Mouse (Mus musculus) heart, embryonic 14.5 days (tissue): ENCODE data around the gene Teddm3. TPM values are rescaled to one million over a fixed set of nuclear protein-coding genes. Genes with fewer than 3 reads are reported as not detected.
"Not testable (repeated sequence)": the region's sequence is repeated elsewhere in the genome, so short reads cannot be mapped to it uniquely, and the experiment has no call there.

Experiments used
- ATAC-seq: fragments of 200-750 bp; cut with Nextera tagmentation; 2 replicates; pipeline ENCODE4 v1.8.0; 2017; ENCODE audit warnings: low read depth, moderate TSS enrichment; ENCODE audit not compliant: insufficient number of reproducible peaks, insufficient read depth, low FRiP score
- H3K27ac ChIP-seq, 2 experiments: fragments of 200-500 bp in 1 of 2; fragments of 300-500 bp in 1 of 2; sonication (generic) in 1 of 2; replicated peaks in 1 of 2; 2 replicates each; pipeline ENCODE4 v1.5.1; 2012 to 2014; ENCODE audit warnings: low read depth in 2 of 2, low read length in 2 of 2, control low read depth in 1 of 2, mild to moderate bottlenecking in 1 of 2, mixed read lengths in 1 of 2; ENCODE audit not compliant: control insufficient read depth in 1 of 2, insufficient read depth in 1 of 2
- H3K27me3 ChIP-seq: fragments of 300-500 bp; sonication (generic); 2 replicates; pipeline ENCODE4 v1.6.1; 2014; ENCODE audit warnings: mild to moderate bottlenecking, low read length, control low read depth; ENCODE audit not compliant: control insufficient read depth, insufficient read depth
- H3K36me3 ChIP-seq: fragments of 300-500 bp; sonication (generic); 2 replicates; pipeline ENCODE4 v1.6.1; 2014; ENCODE audit warnings: mild to moderate bottlenecking, control low read depth, low read length, mixed read lengths; ENCODE audit not compliant: control insufficient read depth, insufficient read depth
- H3K4me1 ChIP-seq, 2 experiments: fragments of 200-500 bp in 1 of 2; fragments of 300-500 bp in 1 of 2; sonication (generic) in 1 of 2; 2 replicates each; pipeline ENCODE4 v1.6.1; 2012 to 2014; ENCODE audit warnings: low read length in 2 of 2, control low read depth in 1 of 2, mixed read lengths in 1 of 2; ENCODE audit not compliant: control insufficient read depth in 2 of 2, insufficient read depth in 2 of 2
- H3K4me2 ChIP-seq: fragments of 300-500 bp; sonication (generic); 2 replicates; pipeline ENCODE4 v1.6.1; 2014; ENCODE audit warnings: mild to moderate bottlenecking, low read length
- H3K4me3 ChIP-seq, 2 experiments: fragments of 200-500 bp in 1 of 2; fragments of 300-500 bp in 1 of 2; sonication (generic) in 1 of 2; 2 replicates each; pipeline ENCODE4 v1.5.1; 2012 to 2014; ENCODE audit warnings: low read length in 2 of 2, mild to moderate bottlenecking in 2 of 2, control low read depth in 1 of 2, low read depth in 1 of 2, moderate library complexity in 1 of 2; ENCODE audit not compliant: control insufficient read depth in 1 of 2, insufficient read depth in 1 of 2
- H3K9ac ChIP-seq: fragments of 300-500 bp; sonication (generic); 2 replicates; pipeline ENCODE4 v1.6.1; 2014; ENCODE audit warnings: mild to moderate bottlenecking, low read length
- H3K9me3 ChIP-seq: fragments of 300-500 bp; sonication (generic); 2 replicates; pipeline ENCODE4 v1.6.1; 2016; ENCODE audit warnings: low read length, control low read depth; ENCODE audit not compliant: control insufficient read depth
- whole genome bisulfite sequencing: fragments of 180-500 bp; shearing (Covaris S2); extraction: QIAGEN DNeasy Blood & Tissue Kit; methylation state at CpG from one replicate; pipeline ENCODE4 v1.1.7; 2014; 5-methylcytosine and 5-hydroxymethylcytosine counted together
- polyA plus RNA-seq: library from polyadenylated mRNA; unstranded; fragments of >200 nt; fragmentation: Nextera tagmentation; extraction: Ambion mirVana; gene quantifications from 2 replicates; pipeline ENCODE4 v1.2.1, GENCODE M21; 2014

Teddm3 gene
- not detected in 2 replicates for polyA plus RNA-seq

- no CpG with 5 or more reads among the region's 2 CpGs for WGBS
- not testable (repeated sequence) for H3K4me3 ChIP-seq, H3K9ac ChIP-seq, H3K36me3 ChIP-seq, ATAC-seq, H3K27me3 ChIP-seq, H3K4me1 ChIP-seq, H3K27ac ChIP-seq, H3K9me3 ChIP-seq, H3K4me2 ChIP-seq
Measured at GRCm38 (mm10) chr16:21153900-21154299, at the start of gene Teddm3. TSS of gene Teddm3 (minus strand) at chr16:21154000.

- H3K27ac ChIP-seq, result no peak overlapping the region
- no peak overlapping the region for H3K4me2 ChIP-seq
- H3K4me1 ChIP-seq, result peaks cover 12 to 17% of the 10 kb centered on the region in 2 experiments
- ATAC-seq, result no peak
- WGBS, result 87% methylated on average over 4 of the region's 4 CpGs
- no peaks in the 10 kb centered on the region for H3K27me3 ChIP-seq
- H3K9ac ChIP-seq, result no peak overlapping the region
- no peaks in the 10 kb centered on the region for H3K9me3 ChIP-seq
- H3K36me3 ChIP-seq, result no peaks in the 10 kb centered on the region
- H3K4me3 ChIP-seq, result no peak overlapping the region
Measured at GRCm38 (mm10) chr16:21202731-21203130, 48.9 kb upstream of the Teddm3 start.

GRCm38 (mm10) chr16:21199426-21199825, 45.6 kb upstream of the Teddm3 start:
- H3K9me3 ChIP-seq, result no peaks in the 10 kb centered on the region
- no peak for ATAC-seq
- H3K9ac ChIP-seq, result no peak overlapping the region
- H3K27me3 ChIP-seq, result no peaks in the 10 kb centered on the region
- H3K4me2 ChIP-seq, result no peak overlapping the region
- H3K36me3 ChIP-seq, result no peaks in the 10 kb centered on the region
- H3K4me1 ChIP-seq, result peaks cover 0 to 2% of the 10 kb centered on the region in 2 experiments; a peak in 1 of 4 replicates
- no peak overlapping the region for H3K4me3 ChIP-seq
- H3K27ac ChIP-seq, result no peak overlapping the region
- 41% methylated on average over 8 of the region's 8 CpGs for whole genome bisulfite sequencing

DNA sequence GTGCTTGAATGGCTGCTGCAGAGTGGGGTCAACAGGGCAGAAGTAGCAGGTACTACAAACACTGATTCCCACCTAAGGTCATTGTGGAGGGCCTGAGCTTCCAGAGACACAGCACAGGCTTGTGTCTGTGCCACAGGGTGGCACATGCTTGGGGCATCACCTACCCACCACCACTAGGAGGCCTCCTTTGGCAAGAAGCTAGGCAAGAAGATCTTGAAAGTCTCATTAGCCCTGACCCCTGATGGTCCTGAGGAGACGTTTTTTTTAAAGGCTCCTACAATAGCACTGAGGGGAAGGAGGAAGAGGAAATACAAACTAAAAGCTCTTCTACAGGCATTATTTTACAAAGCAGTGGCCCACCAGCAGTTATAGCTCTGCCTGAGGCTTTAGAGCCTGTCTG, 44.7 kb upstream of the Teddm3 start:
- Histone ChIP-seq H3K9ac (no peak overlapping the region), H3K4me2 (no peak overlapping the region), H3K4me1 (peaks cover 0 to 2% of the 10 kb centered on the region in 2 experiments; a peak in 1 of 4 replicates), H3K36me3 (no peaks in the 10 kb centered on the region), H3K9me3 (no peaks in the 10 kb centered on the region), H3K4me3 (no peak overlapping the region), H3K27ac (no peak overlapping the region), H3K27me3 (no peaks in the 10 kb centered on the region)
- WGBS, result 0% methylated on average over 1 of the region's 1 CpGs
- ATAC-seq, result no peak

DNA sequence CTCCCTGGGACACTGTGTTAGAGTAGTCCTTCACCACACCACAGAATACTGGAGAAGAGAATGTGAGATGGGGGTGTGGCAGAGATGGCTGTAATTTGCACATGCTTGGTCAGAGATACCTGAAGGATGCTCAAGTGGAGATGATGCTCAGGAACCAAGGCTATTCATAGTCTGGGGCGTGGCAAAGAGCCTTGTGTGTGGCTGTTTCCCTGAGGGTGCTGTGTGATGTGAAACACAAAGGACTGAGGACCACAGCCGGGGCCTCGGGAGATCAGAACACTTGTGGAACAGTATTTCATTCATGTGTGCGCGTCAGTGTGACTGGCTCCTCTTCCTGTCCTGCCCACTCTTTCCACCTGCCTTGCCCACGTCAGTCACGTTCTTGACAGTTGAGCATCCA, 44.2 kb upstream of the Teddm3 start:
- 86% methylated on average over 7 of the region's 7 CpGs for WGBS
- no peak for ATAC-seq
- H3K9me3 ChIP-seq, result no peaks in the 10 kb centered on the region

DNA sequence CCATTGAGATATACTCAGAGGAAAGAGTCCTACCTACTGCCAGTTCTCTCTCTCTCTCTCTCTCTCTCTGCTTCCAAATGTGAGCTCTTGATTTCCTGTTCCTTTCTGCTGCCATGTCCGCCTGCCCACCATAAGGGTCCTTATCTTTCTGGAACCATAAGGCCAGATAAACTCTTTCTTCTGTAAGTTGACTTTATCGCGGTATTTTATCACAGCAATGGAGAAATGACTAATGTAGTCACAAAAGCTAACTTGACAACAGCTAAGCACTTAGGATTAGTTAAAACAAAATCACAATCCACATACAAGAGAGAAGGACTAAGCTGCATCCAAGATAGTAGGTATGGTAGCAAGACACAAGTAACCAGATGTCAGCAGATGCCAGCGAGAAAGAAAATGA, 43.7 kb upstream of the Teddm3 start:
- no peak overlapping the region for H3K9ac ChIP-seq
- peaks cover 0 to 2% of the 10 kb centered on the region in 2 experiments; a peak in 1 of 4 replicates for H3K4me1 ChIP-seq
- no peak overlapping the region for H3K4me3 ChIP-seq
- no peaks in the 10 kb centered on the region for H3K9me3 ChIP-seq
- no peaks in the 10 kb centered on the region for H3K27me3 ChIP-seq
- WGBS, result 42% methylated on average over 4 of the region's 4 CpGs
- no peak overlapping the region for H3K27ac ChIP-seq
- ATAC-seq, result no peak
- H3K36me3 ChIP-seq, result no peaks in the 10 kb centered on the region
- no peak overlapping the region for H3K4me2 ChIP-seq

More for the DNA sequence above, 44.2 kb upstream of the Teddm3 start:
- Histone ChIP-seq H3K9ac (no peak overlapping the region), H3K27me3 (no peaks in the 10 kb centered on the region), H3K4me1 (peaks cover 0 to 2% of the 10 kb centered on the region in 2 experiments; a peak in 1 of 4 replicates), H3K4me2 (no peak overlapping the region), H3K4me3 (no peak overlapping the region), H3K27ac (no peak overlapping the region), H3K36me3 (no peaks in the 10 kb centered on the region)

DNA sequence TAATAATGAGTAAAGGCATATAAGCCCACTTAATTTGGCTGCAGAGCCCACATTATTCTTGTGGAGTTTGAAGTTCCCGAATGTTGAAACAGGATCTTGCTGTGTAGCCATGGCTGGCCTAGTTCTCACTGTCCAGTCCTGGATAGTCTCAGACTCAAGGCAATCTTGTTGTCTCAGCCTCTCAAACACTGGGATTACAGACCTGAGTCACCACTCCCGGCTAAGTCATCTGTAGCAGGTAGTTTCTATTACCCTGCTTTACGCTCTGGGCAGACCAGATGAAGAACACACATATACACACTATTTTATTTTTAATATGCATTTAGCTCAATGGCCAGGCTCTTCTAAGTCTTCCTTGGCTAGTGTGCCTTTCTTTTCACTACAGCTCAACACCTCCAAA, 42.8 kb upstream of the Teddm3 start:
- Histone ChIP-seq H3K9me3 (no peaks in the 10 kb centered on the region), H3K27me3 (no peaks in the 10 kb centered on the region), H3K4me2 (no peak overlapping the region), H3K4me3 (no peak overlapping the region), H3K9ac (no peak overlapping the region), H3K36me3 (no peaks in the 10 kb centered on the region), H3K4me1 (peaks cover 0 to 2% of the 10 kb centered on the region in 2 experiments; a peak in 1 of 4 replicates), H3K27ac (no peak overlapping the region)
- ATAC-seq, result no peak
- WGBS, result 83% methylated on average over 3 of the region's 3 CpGs

DNA sequence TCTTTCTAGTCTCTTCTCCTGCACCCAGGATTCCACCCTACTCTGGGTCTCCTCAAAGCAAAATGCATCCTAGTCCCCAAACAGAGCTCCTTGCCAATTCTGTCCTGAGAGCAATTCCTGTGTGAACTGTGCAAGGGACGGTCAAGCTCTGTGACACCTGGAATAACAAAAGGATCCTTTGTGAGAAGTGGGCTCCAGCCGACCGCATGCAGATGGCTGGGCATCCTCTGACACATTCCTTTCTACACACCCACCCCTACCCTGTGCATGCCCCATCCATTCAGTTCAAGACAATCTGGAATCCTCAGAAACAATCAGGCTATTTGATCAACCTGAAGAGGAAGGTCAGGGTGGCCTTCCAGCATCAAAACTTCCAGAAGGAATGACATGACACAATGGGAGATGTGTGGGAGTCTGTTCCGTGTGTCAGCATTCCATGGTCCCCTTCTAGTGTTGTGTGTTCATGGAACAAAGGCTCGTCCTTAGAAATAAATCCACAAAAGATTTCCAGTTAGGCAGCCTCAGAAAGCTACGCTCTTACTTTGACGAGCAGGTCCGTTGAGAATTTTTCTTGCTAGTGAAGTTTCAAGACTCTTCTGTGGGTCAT, 41.6 kb upstream of the Teddm3 start:
- Histone ChIP-seq H3K9me3 (no peaks in the 10 kb centered on the region), H3K27me3 (no peaks in the 10 kb centered on the region), H3K27ac (no peak overlapping the region), H3K4me2 (no peak overlapping the region), H3K4me1 (peaks cover 0 to 2% of the 10 kb centered on the region in 2 experiments; a peak in 1 of 4 replicates), H3K9ac (no peak overlapping the region), H3K4me3 (no peak overlapping the region), H3K36me3 (no peaks in the 10 kb centered on the region)
- no peak for ATAC-seq
- WGBS, result 74% methylated on average over 8 of the region's 8 CpGs
